Mouse (Mus musculus) brain, adult 2 months (tissue): ENCODE measurements around the gene Hbq1b.
A peak's percentile ranks its signal among the peaks of the same experiment; 100 is the strongest.
"Not testable (repeated sequence)": the region's sequence is repeated elsewhere in the genome, so short reads cannot be mapped to it uniquely, and the experiment has no call there.

Experiments used
- DNase-seq: peaks from one replicate; pipeline ENCODE4 v3.0.0; 2011; ENCODE audit warnings: low read depth, low spot score

The Hbq1b gene

DNA sequence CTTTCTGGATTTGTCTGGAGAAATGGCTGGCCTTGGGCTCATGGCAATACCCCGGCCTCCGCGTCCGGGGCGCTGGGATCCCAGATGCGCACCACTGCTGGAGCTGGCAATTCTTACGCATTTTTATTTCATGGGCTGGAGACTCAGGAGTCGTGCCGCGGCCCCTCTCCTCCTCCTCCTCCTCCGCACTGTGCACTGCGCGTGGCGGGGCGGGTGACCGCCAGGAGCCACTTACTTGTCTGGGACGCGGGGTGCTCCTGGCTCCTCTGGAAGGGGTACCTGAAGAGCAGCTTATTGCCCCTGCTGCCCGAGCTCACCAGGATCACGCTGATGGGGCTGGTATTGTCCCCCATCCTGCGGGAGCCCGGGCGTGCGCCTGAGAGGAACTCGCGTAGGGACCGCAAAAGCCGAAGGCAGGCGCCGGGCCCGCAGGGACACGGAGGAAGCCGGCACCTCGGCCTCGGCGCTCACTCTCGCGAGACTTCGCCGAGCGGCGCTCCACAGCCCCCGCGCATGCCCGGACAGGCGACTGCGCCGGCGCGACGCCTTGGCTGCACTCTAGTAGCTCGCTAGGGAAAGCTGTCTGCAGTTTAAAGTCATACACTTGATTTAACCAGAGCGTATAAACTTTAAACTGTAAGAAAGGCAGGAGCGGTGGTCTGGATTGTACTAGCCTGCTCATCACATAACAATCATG lies 19.4 kb upstream of the Hbq1b start, which contains the start of gene Nprl3:
Gene Nprl3 (minus strand): TSS at position 520 of the 697 bp plus-strand sequence.
- peak; percentile 97 for DNase-seq

DNA sequence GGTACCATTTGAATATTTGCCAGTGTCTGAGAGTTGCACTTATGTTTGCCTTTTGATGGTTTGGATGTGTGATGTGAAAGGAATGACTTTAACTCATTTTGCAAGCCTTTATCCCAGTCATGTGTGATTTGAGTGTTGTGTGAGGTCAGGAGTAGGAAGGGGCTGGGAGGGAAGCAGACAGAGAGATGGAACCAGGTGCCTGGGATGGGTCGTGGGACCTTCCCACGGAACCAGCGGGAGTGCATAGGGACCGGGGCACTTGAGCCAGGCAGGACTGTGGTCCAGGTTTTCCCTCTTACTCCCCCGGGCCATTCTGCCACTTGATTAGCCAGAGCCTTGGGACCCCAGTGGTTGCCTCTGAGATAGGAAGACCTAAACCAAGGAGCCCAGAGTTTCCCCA lies 18.8 kb upstream of the Hbq1b start:
- no peak for DNase-seq

DNA sequence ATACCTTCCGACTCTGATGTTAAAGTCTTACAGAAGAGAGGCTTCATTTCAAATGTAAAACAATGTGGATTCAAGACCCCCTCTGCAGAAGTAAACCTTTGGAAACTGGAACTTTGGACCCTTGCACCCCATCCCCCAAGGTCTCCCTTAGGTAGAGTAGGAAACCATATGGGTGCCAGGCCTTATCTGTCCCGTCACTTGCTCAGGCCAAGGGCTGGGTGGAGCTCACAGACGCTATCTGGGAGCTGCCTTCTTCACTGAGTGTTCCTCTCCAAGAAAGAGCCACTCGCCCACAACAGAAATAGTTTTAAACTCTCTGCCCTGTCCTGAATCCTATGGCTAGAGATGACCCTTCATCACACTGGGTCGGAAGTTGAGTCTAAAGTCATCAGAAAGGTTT lies 17.8 kb upstream of the Hbq1b start:
- DNase-seq: no peak

- no peak for DNase-seq
Measured at GRCm38 (mm10) chr11:32271178-32271577, 15.6 kb upstream of the Hbq1b start.

GRCm38 (mm10) chr11:32276347-32276746 lies 10.4 kb upstream of the Hbq1b start, which contains the start of gene Hba-x:
TSS of gene Hba-x (plus strand) at chr11:32276400.
- DNase-seq: no peak

- no peak for DNase-seq
Measured at GRCm38 (mm10) chr11:32277736-32278457, 8.9 kb upstream of the Hbq1b start.

DNA sequence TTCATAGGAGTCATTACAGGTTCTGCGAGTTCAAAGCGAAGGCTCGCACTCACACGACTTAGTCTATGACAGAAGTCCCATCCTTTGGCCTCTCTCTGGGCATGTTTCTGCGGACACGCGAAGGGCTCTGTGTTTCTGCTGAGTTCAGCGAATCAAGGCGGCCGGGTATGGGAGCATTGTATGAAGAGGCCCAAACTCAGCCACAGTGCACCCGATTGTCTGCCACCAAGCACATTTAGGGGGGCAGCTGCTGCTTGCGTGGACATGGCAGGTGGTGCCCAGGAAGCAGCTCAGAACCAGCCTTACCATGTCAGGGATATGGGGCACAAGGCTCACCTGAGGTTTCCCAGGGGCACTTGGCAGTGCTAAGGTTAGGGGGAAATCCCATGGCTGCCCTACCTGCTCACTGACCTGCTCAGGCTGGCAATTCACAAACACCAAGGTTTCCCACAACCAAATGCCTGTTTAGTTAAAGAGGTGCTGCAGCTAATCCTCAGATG lies 8.3 kb upstream of the Hbq1b start:
- no peak for DNase-seq

GRCm38 (mm10) chr11:32280646-32281045 lies 6.1 kb upstream of the Hbq1b start:
- DNase-seq: no peak

DNA sequence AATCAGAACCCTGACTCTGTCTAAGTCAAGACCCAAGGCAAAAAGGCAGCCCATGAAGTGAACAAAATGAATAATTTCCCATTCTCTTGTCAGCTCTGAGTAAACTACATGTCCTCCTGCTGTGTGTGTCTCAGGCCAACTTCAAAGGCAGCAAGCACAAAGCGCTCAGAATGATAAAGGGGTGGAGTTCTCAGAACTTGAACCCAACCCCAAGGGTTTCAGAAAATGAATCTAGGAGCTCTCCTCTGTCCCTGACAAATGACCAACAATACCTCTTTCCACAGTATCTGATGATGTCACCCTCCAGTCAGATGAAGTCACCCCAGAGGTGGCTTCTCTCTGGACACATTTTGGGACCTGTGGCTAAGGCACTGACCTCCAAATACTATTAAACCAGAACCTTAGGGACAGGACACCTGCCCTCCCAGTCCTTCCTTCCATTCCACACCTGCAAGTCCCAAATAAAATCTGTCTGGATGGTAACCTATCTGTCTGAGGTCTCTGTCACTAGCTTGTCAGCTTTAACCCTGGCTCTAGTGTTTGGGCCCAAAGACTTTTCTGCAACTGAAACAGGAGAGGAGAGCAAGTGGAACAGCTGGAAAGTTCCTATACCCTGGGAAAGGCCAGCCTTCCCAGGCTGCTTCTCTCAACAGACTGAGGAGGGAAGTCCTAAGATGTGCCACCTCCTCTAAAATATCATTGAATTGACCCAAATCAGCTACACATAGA lies 5.2 kb upstream of the Hbq1b start:
- no peak for DNase-seq

GRCm38 (mm10) chr11:32283091-32283777 lies 3.5 kb upstream of the Hbq1b start, which contains the start of gene Hba-a1:
TSS of gene Hba-a1 (plus strand) at chr11:32283511.
- DNase-seq: not testable (repeated sequence)

- not testable (repeated sequence) for DNase-seq
Measured at GRCm38 (mm10) chr11:32284582-32284981, 2.2 kb upstream of the Hbq1b start.

GRCm38 (mm10) chr11:32285031-32285775 lies 1.6 kb upstream of the Hbq1b start:
- no peak for DNase-seq

DNA sequence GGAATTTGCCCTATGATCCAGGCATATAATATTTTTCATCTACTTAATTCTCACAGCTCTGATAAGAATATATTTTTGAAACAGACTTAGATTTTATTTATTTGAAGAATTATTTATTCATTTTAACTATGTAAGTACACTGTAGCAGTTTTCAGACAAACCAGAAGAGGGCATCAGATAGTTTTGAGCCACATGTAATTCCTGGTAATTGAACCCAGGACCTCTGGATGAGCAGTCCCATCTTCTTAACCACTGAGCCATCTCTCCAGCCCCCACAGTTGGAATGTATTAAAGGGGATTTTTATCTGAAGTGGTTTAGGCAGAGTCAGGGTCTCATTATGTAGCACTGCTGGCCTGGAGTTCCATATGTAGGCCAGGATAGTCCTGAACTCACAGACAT lies 878 bp upstream of the Hbq1b start:
- not testable (repeated sequence) for DNase-seq

GRCm38 (mm10) chr11:32287493-32287825 lies 694 bp downstream of the Hbq1b start:
- no peak for DNase-seq

DNA sequence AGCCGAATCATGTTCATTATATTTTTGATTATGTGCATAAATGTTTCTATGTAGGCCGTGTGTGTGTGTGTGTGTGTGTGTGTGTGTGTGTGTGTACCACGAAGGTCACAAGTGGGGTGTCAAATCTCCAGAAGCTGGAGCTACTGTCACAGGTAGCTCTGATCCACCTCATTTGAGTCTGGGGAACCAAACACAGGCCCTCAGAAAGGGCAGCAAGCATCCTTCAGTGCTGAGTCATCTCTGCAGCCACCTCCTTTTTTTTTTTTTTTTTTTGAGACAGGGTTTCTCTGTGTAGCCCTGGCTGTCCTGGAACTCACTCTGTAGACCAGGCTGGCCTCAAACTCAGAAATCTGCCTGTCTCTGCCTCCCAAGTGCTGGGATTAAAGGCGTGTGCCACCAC lies 6.1 kb downstream of the Hbq1b start:
- DNase-seq: not testable (repeated sequence)

DNA sequence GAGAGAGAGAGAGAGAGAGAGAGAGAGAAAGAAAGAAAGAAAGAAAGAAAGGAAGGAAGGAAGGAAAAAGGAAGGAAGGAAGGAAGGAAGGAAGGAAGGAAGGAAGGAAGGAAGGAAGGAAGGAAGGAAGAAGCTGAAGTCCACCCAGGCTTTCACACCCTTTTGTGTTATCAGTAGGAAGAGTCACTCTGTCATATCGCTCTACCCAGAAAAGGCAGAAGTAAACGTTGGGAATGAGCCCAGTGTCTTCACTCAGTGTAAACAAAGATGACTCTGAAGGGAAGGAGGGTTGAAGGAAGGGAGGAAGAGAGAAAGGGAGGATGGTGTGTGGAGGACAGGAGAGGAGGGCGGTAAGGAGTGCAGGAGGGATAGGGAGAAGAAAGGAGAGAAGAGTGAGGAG lies 6.7 kb downstream of the Hbq1b start:
- not testable (repeated sequence) for DNase-seq

DNA sequence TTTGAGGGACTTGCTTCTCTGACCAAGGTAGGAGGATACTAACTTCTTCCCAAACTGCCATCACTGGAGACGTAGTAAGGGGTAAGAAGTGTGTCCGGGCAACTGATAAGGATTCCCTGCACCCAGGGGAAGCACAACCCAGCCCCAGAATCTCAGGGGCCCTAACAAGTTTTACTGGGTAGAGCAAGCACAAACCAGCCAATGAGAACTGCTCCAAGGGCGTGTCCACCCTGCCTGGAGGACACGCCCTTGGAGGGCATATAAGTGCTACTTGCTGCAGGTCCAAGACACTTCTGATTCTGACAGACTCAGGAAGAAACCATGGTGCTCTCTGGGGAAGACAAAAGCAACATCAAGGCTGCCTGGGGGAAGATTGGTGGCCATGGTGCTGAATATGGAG lies 9.4 kb downstream of the Hbq1b start, which contains the start of gene Hba-a2:
Gene Hba-a2 (plus strand): TSS at position 287 of the 400 bp plus-strand sequence.
- not testable (repeated sequence) for DNase-seq

GRCm38 (mm10) chr11:32297417-32297816 lies 10.7 kb downstream of the Hbq1b start:
- DNase-seq: not testable (repeated sequence)

GRCm38 (mm10) chr11:32297866-32298531 lies 11.2 kb downstream of the Hbq1b start:
- no peak for DNase-seq

GRCm38 (mm10) chr11:32298532-32298918 lies 11.8 kb downstream of the Hbq1b start:
- DNase-seq: no peak
